Mouse (Mus musculus) liver, embryonic 13.5 days (tissue): Measurements from ENCODE around the gene Gm128. TPM values are rescaled to one million over a fixed set of nuclear protein-coding genes. Genes with fewer than 3 reads are reported as not detected.
A peak's percentile ranks its signal among the peaks of the same experiment; 100 is the strongest.
"Not testable (repeated sequence)": the region's sequence is repeated elsewhere in the genome, so short reads cannot be mapped to it uniquely, and the experiment has no call there.

Experiments used
- ATAC-seq: fragments of 200-750 bp; cut with Nextera tagmentation; 2 replicates; pipeline ENCODE4 v1.8.0; 2017; ENCODE audit warnings: low read depth, mild to moderate bottlenecking, moderate number of reproducible peaks, moderate library complexity
- DNase-seq: peaks from one replicate; pipeline ENCODE4 v3.0.0; 2022
- H3K27ac ChIP-seq: fragments of 300-500 bp; sonication (generic); 2 replicates; pipeline ENCODE4 v1.5.1; 2015; ENCODE audit warnings: moderate library complexity, mild to moderate bottlenecking, inconsistent platforms
- H3K27me3 ChIP-seq: fragments of 300-500 bp; sonication (generic); 2 replicates; pipeline ENCODE4 v1.6.1; 2015; ENCODE audit warnings: mild to moderate bottlenecking, inconsistent platforms
- H3K36me3 ChIP-seq: fragments of 300-500 bp; sonication (generic); 2 replicates; pipeline ENCODE4 v1.6.1; 2015; ENCODE audit warnings: mild to moderate bottlenecking, inconsistent platforms
- H3K4me1 ChIP-seq: fragments of 300-500 bp; sonication (generic); replicated peaks from 2 replicates; pipeline ENCODE4 v1.6.1; 2015; ENCODE audit warnings: inconsistent platforms
- H3K4me2 ChIP-seq: fragments of 300-500 bp; sonication (generic); 2 replicates; pipeline ENCODE4 v1.6.1; 2015; ENCODE audit warnings: inconsistent platforms, mild to moderate bottlenecking, moderate library complexity
- H3K4me3 ChIP-seq: fragments of 300-500 bp; sonication (generic); replicated peaks from 2 replicates; pipeline ENCODE4 v1.5.1; 2015; ENCODE audit warnings: mild to moderate bottlenecking, inconsistent platforms
- H3K9ac ChIP-seq: fragments of 300-500 bp; sonication (generic); 2 replicates; pipeline ENCODE4 v1.6.1; 2015; ENCODE audit warnings: mild to moderate bottlenecking, inconsistent platforms
- H3K9me3 ChIP-seq: fragments of 300-500 bp; sonication (generic); replicated peaks from 2 replicates; pipeline ENCODE4 v1.6.1; 2016; ENCODE audit warnings: inconsistent platforms
- WGBS: fragments of 180-500 bp; shearing (Covaris S2); methylation state at CpG from one replicate; pipeline ENCODE4 v1.1.7; 2015; ENCODE audit not compliant: insufficient replicate concordance; 5-methylcytosine and 5-hydroxymethylcytosine counted together
- polyA plus RNA-seq: library from polyadenylated mRNA; unstranded; fragments of >200 nt; fragmentation: Nextera tagmentation; extraction: Ambion mirVana; gene quantifications from 2 replicates; pipeline ENCODE4 v1.2.1, GENCODE M21; 2015

Gm128 gene
- polyA plus RNA-seq, 1 experiment from 2014 or later, result 0.16 TPM

- H3K27me3 ChIP-seq, result no peaks in the 10 kb centered on the region
- WGBS, result 82% methylated on average over 1 of the region's 1 CpGs
- H3K4me3 ChIP-seq, result no peak overlapping the region
- no peaks in the 10 kb centered on the region for H3K9me3 ChIP-seq
- H3K4me2 ChIP-seq, result no peak overlapping the region
- peaks cover 39% of the 10 kb centered on the region for H3K4me1 ChIP-seq
- no peak for ATAC-seq
- DNase-seq, result no peak
- H3K27ac ChIP-seq, result 0 out of 2 replicates have a peak overlapping the region, but pooled peaks have one; percentile 18
- peaks cover 71% of the 10 kb centered on the region for H3K36me3 ChIP-seq
- no peak overlapping the region for H3K9ac ChIP-seq
These were observed 27.8 kb downstream of the Gm128 start for GRCm38 (mm10) chr3:95213609-95213975.

GRCm38 (mm10) chr3:95212889-95213608 is 28.3 kb downstream of the Gm128 start:
- not testable (repeated sequence) for H3K9me3 ChIP-seq, H3K4me2 ChIP-seq, H3K9ac ChIP-seq, H3K27ac ChIP-seq, DNase-seq, H3K4me3 ChIP-seq, H3K27me3 ChIP-seq, ATAC-seq
- peaks cover 77% of the 10 kb centered on the region for H3K36me3 ChIP-seq
- H3K4me1 ChIP-seq, result peaks cover 33% of the 10 kb centered on the region
- 87% methylated on average over 9 of the region's 10 CpGs for WGBS

- whole genome bisulfite sequencing, result 86% methylated on average over 2 of the region's 2 CpGs
- no peak for ATAC-seq
These were observed 30.8 kb downstream of the Gm128 start for GRCm38 (mm10) chr3:95210585-95210984.

DNA sequence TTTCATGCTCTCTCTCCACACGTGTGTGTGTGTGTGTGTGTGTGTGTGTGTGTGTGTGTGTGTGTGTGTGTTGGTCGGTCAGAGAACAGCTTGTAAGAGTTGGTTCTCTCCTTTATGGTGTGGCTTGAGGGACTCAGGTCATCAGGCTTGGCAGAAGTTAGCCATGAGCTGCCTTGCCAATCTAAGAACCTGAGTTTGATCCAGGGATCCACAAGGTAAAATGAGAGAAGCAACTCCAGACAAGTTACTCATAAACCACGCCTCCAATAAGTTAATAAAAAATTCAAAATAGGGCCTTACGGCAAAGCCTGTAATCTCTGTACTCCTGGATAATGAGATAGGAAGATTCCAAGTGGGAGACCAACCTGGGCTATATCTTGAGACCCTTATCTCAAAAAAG is 33.1 kb downstream of the Gm128 start:
- DNase-seq (no peak), ATAC-seq (no peak)
- Histone ChIP-seq H3K9ac (no peak overlapping the region), H3K4me2 (no peak overlapping the region), H3K4me1 (peaks cover 11% of the 10 kb centered on the region), H3K36me3 (peaks cover 93% of the 10 kb centered on the region), H3K9me3 (no peaks in the 10 kb centered on the region), H3K4me3 (no peak overlapping the region), H3K27me3 (no peaks in the 10 kb centered on the region), H3K27ac (no peak overlapping the region)
- 84% methylated on average over 4 of the region's 4 CpGs for WGBS

More at GRCm38 (mm10) chr3:95210585-95210984, 30.8 kb downstream of the Gm128 start:
- Histone ChIP-seq H3K4me2 (no peak overlapping the region), H3K36me3 (peaks cover 89% of the 10 kb centered on the region), H3K9me3 (no peaks in the 10 kb centered on the region), H3K27ac (no peak overlapping the region), H3K9ac (no peak overlapping the region), H3K4me1 (peaks cover 21% of the 10 kb centered on the region), H3K4me3 (no peak overlapping the region), H3K27me3 (no peaks in the 10 kb centered on the region)
- DNase-seq, result no peak

GRCm38 (mm10) chr3:95203880-95204279 is 37.5 kb downstream of the Gm128 start:
- no peaks in the 10 kb centered on the region for H3K9me3 ChIP-seq
- H3K4me3 ChIP-seq, result no peak overlapping the region
- 89% methylated on average over 6 of the region's 6 CpGs for WGBS
- DNase-seq (no peak), ATAC-seq (no peak)
- H3K36me3 ChIP-seq, result peaks cover 97% of the 10 kb centered on the region
- no peak overlapping the region for H3K9ac ChIP-seq
- H3K4me2 ChIP-seq, result no peak overlapping the region
- H3K4me1 ChIP-seq, result peaks cover 3% of the 10 kb centered on the region; the same call in 1 of the 2 replicates
- no peak overlapping the region for H3K27ac ChIP-seq
- no peaks in the 10 kb centered on the region for H3K27me3 ChIP-seq

GRCm38 (mm10) chr3:95200562-95200961 is 40.8 kb downstream of the Gm128 start:
- Histone ChIP-seq H3K9ac (no peak overlapping the region), H3K27ac (no peak overlapping the region), H3K4me1 (no peaks in the 10 kb centered on the region), H3K36me3 (peaks cover 97% of the 10 kb centered on the region), H3K4me2 (no peak overlapping the region), H3K27me3 (no peaks in the 10 kb centered on the region), H3K4me3 (no peak overlapping the region), H3K9me3 (no peaks in the 10 kb centered on the region)
- 82% methylated on average over 2 of the region's 2 CpGs for WGBS
- ATAC-seq (no peak), DNase-seq (no peak)

GRCm38 (mm10) chr3:95200132-95200531 is 41.3 kb downstream of the Gm128 start:
- H3K9me3 ChIP-seq, result no peaks in the 10 kb centered on the region
- DNase-seq, result no peak

DNA sequence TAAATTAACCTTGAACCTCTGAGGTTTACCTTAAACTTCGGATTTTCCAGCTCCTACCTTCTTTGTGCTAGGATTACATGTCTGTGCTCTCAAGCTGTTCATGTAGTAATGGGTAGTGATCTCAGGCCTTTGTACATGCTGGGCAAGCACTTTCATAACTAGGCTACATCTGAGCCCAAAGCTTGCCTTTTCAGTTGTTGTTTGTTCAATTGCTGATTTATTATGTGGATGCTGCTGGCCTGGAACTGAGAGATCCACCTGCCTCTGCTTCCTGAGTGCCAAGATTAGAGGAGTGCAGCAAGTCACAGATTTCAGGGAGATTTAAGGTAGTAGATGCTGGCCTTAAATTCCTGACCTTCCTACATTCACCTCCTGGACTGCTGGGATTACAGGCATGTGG is 42.3 kb downstream of the Gm128 start:
- DNase-seq (no peak), ATAC-seq (no peak)
- 66% methylated on average over 1 of the region's 1 CpGs for WGBS
- Histone ChIP-seq H3K36me3 (peaks cover 97% of the 10 kb centered on the region), H3K27me3 (no peaks in the 10 kb centered on the region), H3K4me3 (no peak overlapping the region), H3K27ac (no peak overlapping the region), H3K4me2 (no peak overlapping the region), H3K9ac (no peak overlapping the region), H3K9me3 (no peaks in the 10 kb centered on the region), H3K4me1 (0 out of 2 replicates have a peak, but pooled peaks cover 3% of the 10 kb centered on the region)

More at GRCm38 (mm10) chr3:95200132-95200531, 41.3 kb downstream of the Gm128 start:
- Histone ChIP-seq H3K4me2 (no peak overlapping the region), H3K4me3 (no peak overlapping the region), H3K9ac (no peak overlapping the region), H3K4me1 (no peaks in the 10 kb centered on the region), H3K36me3 (peaks cover 97% of the 10 kb centered on the region), H3K27ac (no peak overlapping the region), H3K27me3 (no peaks in the 10 kb centered on the region)
- WGBS, result 86% methylated on average over 7 of the region's 7 CpGs
- ATAC-seq, result no peak

- Histone ChIP-seq H3K27me3 (no peaks in the 10 kb centered on the region), H3K4me3 (no peak overlapping the region), H3K4me2 (no peak overlapping the region), H3K9ac (no peak overlapping the region), H3K36me3 (peaks cover 92% of the 10 kb centered on the region), H3K27ac (no peak overlapping the region), H3K4me1 (0 out of 2 replicates have a peak, but pooled peaks cover 3% of the 10 kb centered on the region), H3K9me3 (no peaks in the 10 kb centered on the region)
- no peak for DNase-seq
- WGBS, result 82% methylated on average over 2 of the region's 2 CpGs
- no peak for ATAC-seq
These were observed 45.6 kb downstream of the Gm128 start for GRCm38 (mm10) chr3:95195772-95196171.

GRCm38 (mm10) chr3:95194721-95195135 is 46.7 kb downstream of the Gm128 start:
- no peak overlapping the region for H3K9ac ChIP-seq
- H3K27ac ChIP-seq, result no peak overlapping the region
- H3K27me3 ChIP-seq, result no peaks in the 10 kb centered on the region
- 77% methylated on average over 6 of the region's 6 CpGs for WGBS
- no peak overlapping the region for H3K4me3 ChIP-seq
- H3K9me3 ChIP-seq, result no peaks in the 10 kb centered on the region
- no peak for DNase-seq
- peaks cover 92% of the 10 kb centered on the region for H3K36me3 ChIP-seq
- ATAC-seq, result no peak
- H3K4me1 ChIP-seq, result 0 out of 2 replicates have a peak, but pooled peaks cover 3% of the 10 kb centered on the region
- no peak overlapping the region for H3K4me2 ChIP-seq
